Mouse (Mus musculus): Measurements from ENCODE around the gene Plagl2. TPM values are rescaled to one million over a fixed set of nuclear protein-coding genes. Genes with fewer than 3 reads are reported as not detected.

Gene Plagl2
- polyA plus RNA-seq, 1 experiment = 4.5 TPM

DNA sequence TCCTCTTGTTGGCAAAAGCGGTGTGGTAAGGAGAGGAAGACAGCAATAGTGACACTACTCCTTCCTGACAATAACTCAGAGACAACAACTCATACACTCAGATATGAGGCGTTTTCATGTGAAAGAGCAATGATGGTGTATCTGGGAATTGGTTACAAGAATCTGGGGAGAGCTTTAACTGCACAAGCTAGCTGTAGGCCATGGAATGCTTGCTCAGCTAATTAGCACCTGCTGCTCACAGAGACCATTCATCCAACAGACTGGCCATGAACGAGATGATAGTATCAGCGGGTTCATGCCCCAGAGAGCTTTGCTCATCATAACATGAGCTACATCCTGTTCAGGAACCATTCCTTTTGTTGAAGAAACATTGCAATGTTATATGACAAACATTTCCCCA, 4.0 kb downstream of the Plagl2 start:
- Histone ChIP-seq H3ac (ENCODE audit: control insufficient read depth, insufficient read length, low read depth) (no peak overlapping the region), H3K79me2 (ENCODE audit: control insufficient read depth, insufficient read depth) (peaks cover 68% of the 10 kb centered on the region), H3K79me3 (ENCODE audit: low read depth) (peaks cover 38% of the 10 kb centered on the region), H3K4me3 (ENCODE audit: insufficient read depth, poor library complexity, severe bottlenecking) (no peak overlapping the region), H3K36me3 (ENCODE audit: control insufficient read depth, insufficient read depth) (peaks cover 51% of the 10 kb centered on the region), H3K27me3 (ENCODE audit: control insufficient read depth, insufficient read depth, insufficient read length) (no peaks in the 10 kb centered on the region)
- TF ChIP-seq CTCF (IDR thresholded peaks at IDR 0.05; ENCODE audit: control insufficient read depth, insufficient read depth, insufficient read length) (no peak), MAX (IDR thresholded peaks at IDR 0.05) (no peak), CEBPB (IDR thresholded peaks at IDR 0.05; ENCODE audit: low read depth) (no peak), MYOG (IDR thresholded peaks at IDR 0.05; ENCODE audit: control insufficient read depth, extremely low read depth, insufficient read length) (no peak), USF1 (IDR thresholded peaks at IDR 0.05; ENCODE audit: low read depth) (no peak), FOSL1 (IDR thresholded peaks at IDR 0.05; ENCODE audit: insufficient read depth, low read length, poor library complexity, severe bottlenecking) (no peak), MYOD1 (IDR thresholded peaks at IDR 0.05; ENCODE audit: control insufficient read depth, insufficient read length, low read depth) (no peak)

DNA sequence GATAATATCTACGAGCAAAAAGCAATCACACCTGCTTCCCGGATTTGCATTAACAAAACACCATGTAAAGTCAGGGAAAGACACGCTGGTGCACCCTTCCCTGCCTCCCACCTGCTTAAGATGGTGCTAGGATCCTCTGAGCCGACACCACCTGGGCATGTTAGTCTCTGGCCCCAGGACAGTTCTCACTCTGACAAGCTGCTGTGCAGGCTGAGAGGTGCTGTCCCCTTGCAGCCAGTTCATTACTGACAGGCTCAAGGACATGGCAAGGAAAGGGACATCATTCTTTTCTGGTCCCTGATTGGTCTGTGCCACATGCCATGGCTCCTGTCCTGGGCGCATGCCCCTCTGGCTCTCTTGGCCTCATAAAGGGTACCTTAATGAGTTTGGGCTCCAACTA, 12.7 kb downstream of the Plagl2 start:
- Histone ChIP-seq H3ac (ENCODE audit: control insufficient read depth, insufficient read length, low read depth) (peak overlapping the region; percentile 6), H3K79me2 (ENCODE audit: control insufficient read depth, insufficient read depth) (no peaks in the 10 kb centered on the region), H3K4me3 (ENCODE audit: insufficient read depth, poor library complexity, severe bottlenecking) (no peak overlapping the region), H3K79me3 (ENCODE audit: low read depth) (no peaks in the 10 kb centered on the region), H3K27me3 (ENCODE audit: control insufficient read depth, insufficient read depth, insufficient read length) (no peaks in the 10 kb centered on the region), H3K36me3 (ENCODE audit: control insufficient read depth, insufficient read depth) (peaks cover 58% of the 10 kb centered on the region)
- no peak for TF ChIP-seq CTCF (IDR thresholded peaks at IDR 0.05; ENCODE audit: control insufficient read depth, insufficient read depth, insufficient read length)
- no peak for TF ChIP-seq MYOG (IDR thresholded peaks at IDR 0.05; ENCODE audit: control insufficient read depth, extremely low read depth, insufficient read length)
- no peak for TF ChIP-seq FOSL1 (IDR thresholded peaks at IDR 0.05; ENCODE audit: insufficient read depth, low read length, poor library complexity, severe bottlenecking)
- TF ChIP-seq USF1 (IDR thresholded peaks at IDR 0.05; ENCODE audit: low read depth) = no peak
- no peak for TF ChIP-seq MAX (IDR thresholded peaks at IDR 0.05)

DNA sequence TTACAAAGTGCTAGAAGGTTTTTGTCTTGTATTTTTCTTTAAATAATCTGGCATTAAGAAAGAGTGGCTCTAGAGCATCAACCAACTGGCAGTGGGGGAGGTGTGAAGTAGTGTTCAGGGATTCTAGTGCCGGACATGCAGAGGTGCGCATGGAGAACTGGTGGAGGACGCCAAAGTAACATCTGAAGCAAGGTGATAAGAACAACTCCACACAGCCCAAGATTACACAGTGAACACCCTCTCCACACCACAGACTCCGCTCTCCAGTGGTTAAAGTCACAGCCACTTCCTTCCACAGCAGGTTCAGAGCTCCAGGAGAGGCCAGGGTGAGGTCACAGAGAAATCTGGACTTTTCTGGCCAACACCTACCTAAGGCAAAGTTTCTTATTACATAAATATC, 13.3 kb downstream of the Plagl2 start:
- Histone ChIP-seq H3K4me3 (ENCODE audit: insufficient read depth, poor library complexity, severe bottlenecking) (no peak overlapping the region), H3K27me3 (ENCODE audit: control insufficient read depth, insufficient read depth, insufficient read length) (no peaks in the 10 kb centered on the region), H3ac (ENCODE audit: control insufficient read depth, insufficient read length, low read depth) (no peak overlapping the region), H3K36me3 (ENCODE audit: control insufficient read depth, insufficient read depth) (peaks cover 53% of the 10 kb centered on the region), H3K79me2 (ENCODE audit: control insufficient read depth, insufficient read depth) (no peaks in the 10 kb centered on the region), H3K79me3 (ENCODE audit: low read depth) (no peaks in the 10 kb centered on the region)
- TF ChIP-seq MAX (IDR thresholded peaks at IDR 0.05) (no peak), USF1 (IDR thresholded peaks at IDR 0.05; ENCODE audit: low read depth) (no peak), MYOD1 (IDR thresholded peaks at IDR 0.05; ENCODE audit: control insufficient read depth, insufficient read length, low read depth) (no peak), MYOG (IDR thresholded peaks at IDR 0.05; ENCODE audit: control insufficient read depth, extremely low read depth, insufficient read length) (no peak), CTCF (IDR thresholded peaks at IDR 0.05; ENCODE audit: control insufficient read depth, insufficient read depth, insufficient read length) (no peak), FOSL1 (IDR thresholded peaks at IDR 0.05; ENCODE audit: insufficient read depth, low read length, poor library complexity, severe bottlenecking) (no peak), CEBPB (IDR thresholded peaks at IDR 0.05; ENCODE audit: low read depth) (no peak)

DNA sequence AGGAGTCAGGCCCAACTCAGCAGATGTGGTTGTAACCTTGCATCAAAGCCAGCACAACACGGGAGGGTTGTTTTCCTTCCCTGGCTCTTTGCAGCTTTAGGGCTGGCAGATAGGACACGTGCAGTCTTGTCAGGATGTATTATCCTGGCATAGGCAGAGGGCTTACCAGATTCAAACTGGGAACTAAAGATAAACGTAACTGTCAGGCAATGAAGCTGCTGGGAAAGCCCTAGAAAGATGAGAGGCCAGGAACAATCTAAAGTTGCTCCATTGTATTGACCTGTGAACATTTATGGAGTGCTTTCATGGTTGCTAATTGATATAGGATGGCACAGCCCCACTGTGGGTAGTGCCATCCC, 15.7 kb downstream of the Plagl2 start:
- TF ChIP-seq MAX (IDR thresholded peaks at IDR 0.05) (no peak), USF1 (IDR thresholded peaks at IDR 0.05; ENCODE audit: low read depth) (no peak), MYOD1 (IDR thresholded peaks at IDR 0.05; ENCODE audit: control insufficient read depth, insufficient read length, low read depth) (no peak), MYOG (IDR thresholded peaks at IDR 0.05; ENCODE audit: control insufficient read depth, extremely low read depth, insufficient read length) (no peak), FOSL1 (IDR thresholded peaks at IDR 0.05; ENCODE audit: insufficient read depth, low read length, poor library complexity, severe bottlenecking) (no peak), CTCF (IDR thresholded peaks at IDR 0.05; ENCODE audit: control insufficient read depth, insufficient read depth, insufficient read length) (no peak), CEBPB (IDR thresholded peaks at IDR 0.05; ENCODE audit: low read depth) (no peak)

DNA sequence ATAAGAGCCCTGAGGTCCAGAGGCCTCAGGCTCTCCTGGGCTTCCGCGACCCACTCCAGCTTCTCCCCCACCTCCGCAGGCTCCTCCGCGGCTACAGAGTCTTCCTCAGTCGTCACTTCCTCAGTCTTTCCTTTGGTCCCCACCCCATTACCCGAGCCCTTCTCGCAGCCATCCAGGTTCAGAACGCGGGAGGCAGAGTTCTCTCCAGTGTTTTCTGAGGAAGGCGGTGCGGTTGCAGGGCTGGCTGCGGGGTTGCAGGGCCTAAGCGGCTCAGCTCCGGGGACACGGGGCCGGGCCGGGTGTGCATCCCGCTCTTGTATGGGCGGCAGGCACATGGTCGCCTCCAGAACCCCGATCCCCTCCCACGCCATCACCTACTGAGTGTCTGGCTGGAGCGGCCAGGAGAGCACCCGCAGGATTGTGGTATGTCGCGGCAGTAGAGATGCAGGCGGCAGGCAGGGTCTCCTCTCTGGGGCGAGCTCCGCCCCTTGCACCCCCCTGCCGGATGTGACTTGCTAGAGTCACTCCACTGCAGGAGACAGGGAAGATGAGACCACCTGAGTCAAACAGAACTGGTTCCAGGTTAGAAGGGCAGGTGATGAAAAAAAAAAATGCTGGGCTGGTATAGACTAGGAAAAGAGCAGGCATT, 16.2 kb downstream of the Plagl2 start, which contains the start of gene Tspyl3:
Tspyl3 (minus strand) TSS at position 496 of the 649 bp plus-strand sequence.
- Histone ChIP-seq H3K36me3 (ENCODE audit: control insufficient read depth, insufficient read depth) (peaks cover 25% of the 10 kb centered on the region), H3ac (ENCODE audit: control insufficient read depth, insufficient read length, low read depth) (no peak within 1 kb of the TSS), H3K79me2 (ENCODE audit: control insufficient read depth, insufficient read depth) (no peaks in the 10 kb centered on the region), H3K27me3 (ENCODE audit: control insufficient read depth, insufficient read depth, insufficient read length) (no peaks in the 10 kb centered on the region), H3K4me3 (ENCODE audit: insufficient read depth, poor library complexity, severe bottlenecking) (no peak within 1 kb of the TSS), H3K79me3 (ENCODE audit: low read depth) (no peaks in the 10 kb centered on the region)
- no peak for TF ChIP-seq MAX (IDR thresholded peaks at IDR 0.05)
- no peak for TF ChIP-seq FOSL1 (IDR thresholded peaks at IDR 0.05; ENCODE audit: insufficient read depth, low read length, poor library complexity, severe bottlenecking)
- no peak for TF ChIP-seq MYOG (IDR thresholded peaks at IDR 0.05; ENCODE audit: control insufficient read depth, extremely low read depth, insufficient read length)
- no peak for TF ChIP-seq USF1 (IDR thresholded peaks at IDR 0.05; ENCODE audit: low read depth)
- TF ChIP-seq MYOD1 (IDR thresholded peaks at IDR 0.05; ENCODE audit: control insufficient read depth, insufficient read length, low read depth) = no peak
- TF ChIP-seq CEBPB (IDR thresholded peaks at IDR 0.05; ENCODE audit: low read depth) = no peak
- no peak for TF ChIP-seq CTCF (IDR thresholded peaks at IDR 0.05; ENCODE audit: control insufficient read depth, insufficient read depth, insufficient read length)

More for the DNA sequence above, 15.7 kb downstream of the Plagl2 start:
- Histone ChIP-seq H3K79me2 (ENCODE audit: control insufficient read depth, insufficient read depth) (no peaks in the 10 kb centered on the region), H3K27me3 (ENCODE audit: control insufficient read depth, insufficient read depth, insufficient read length) (no peaks in the 10 kb centered on the region), H3ac (ENCODE audit: control insufficient read depth, insufficient read length, low read depth) (no peak overlapping the region), H3K79me3 (ENCODE audit: low read depth) (no peaks in the 10 kb centered on the region), H3K36me3 (ENCODE audit: control insufficient read depth, insufficient read depth) (peaks cover 30% of the 10 kb centered on the region), H3K4me3 (ENCODE audit: insufficient read depth, poor library complexity, severe bottlenecking) (no peak overlapping the region)

Measured in C2C12 (cell line).